Mouse (Mus musculus) ES-Bruce4 (cell line): Measurements from ENCODE around the gene Actn4.

ENCODE experiments used
- CTCF ChIP-seq: IDR thresholded peaks from one replicate; pipeline ENCODE4 v1.8.1; 2011; ENCODE audit warnings: low read depth, low read length
- EP300 ChIP-seq: IDR thresholded peaks from 2 replicates; pipeline ENCODE4 v1.6.1; 2011; ENCODE audit warnings: low read depth, low read length; ENCODE audit not compliant: insufficient read depth
- POLR2A ChIP-seq: IDR thresholded peaks from one replicate; pipeline ENCODE4 v1.8.1; 2011; ENCODE audit warnings: low read length; ENCODE audit not compliant: insufficient read depth

DNA sequence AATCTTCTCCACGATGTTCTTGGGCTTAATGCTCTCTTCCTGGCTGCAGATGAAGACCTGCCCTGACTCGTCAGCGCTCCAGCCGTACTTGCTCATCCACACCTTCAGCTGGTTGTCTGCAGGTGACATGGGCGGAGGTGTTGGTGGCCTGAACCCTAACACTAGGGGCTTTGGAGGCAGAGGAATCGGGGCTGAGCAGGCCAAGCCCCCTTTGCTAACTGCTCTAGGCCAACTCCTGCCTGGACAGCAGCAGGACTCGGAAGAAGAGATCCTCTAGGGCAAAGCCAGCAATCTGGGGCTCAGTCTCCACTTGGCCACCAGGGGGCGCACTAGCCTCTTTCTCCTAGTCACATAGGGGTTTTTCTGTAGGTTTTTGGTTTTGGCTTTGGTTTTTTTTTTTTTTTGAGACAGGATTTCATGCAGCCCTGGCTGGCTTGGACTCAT is 10.4 kb upstream of the Actn4 start:
- TF ChIP-seq POLR2A = no peak
- TF ChIP-seq CTCF = peak; percentile 82
- no peak for TF ChIP-seq EP300
